Mouse (Mus musculus): ENCODE measurements at regions not wholly inside any gene's neighbourhood (a gene's known extent, or its start where the extent isn't known, plus 50 kb on each side); places are given as distances from the start of the nearest gene placed in this dataset.

DNA sequence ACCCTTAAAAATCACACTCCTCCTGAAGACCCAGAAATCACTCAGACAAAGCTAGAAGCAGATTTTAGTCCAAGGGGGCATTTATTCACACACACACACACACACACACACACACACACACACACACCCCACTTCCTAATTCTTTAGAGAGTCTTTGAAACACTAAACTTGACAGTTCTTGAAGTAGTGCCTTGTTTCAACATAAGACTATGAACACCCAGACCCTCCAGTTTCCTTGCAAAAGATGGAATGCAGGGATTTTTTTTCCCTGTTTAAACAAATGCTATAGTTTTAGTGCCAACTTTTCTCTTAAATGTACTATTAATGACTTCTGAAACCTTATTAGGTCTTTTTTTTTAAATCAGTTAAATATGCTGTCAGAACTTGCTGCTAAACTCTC lies 279.2 kb upstream of the Fat1 start:
- no peak for ATAC-seq (replicated peaks; ENCODE audit: low FRiP score, poor library complexity, severe bottlenecking)

DNA sequence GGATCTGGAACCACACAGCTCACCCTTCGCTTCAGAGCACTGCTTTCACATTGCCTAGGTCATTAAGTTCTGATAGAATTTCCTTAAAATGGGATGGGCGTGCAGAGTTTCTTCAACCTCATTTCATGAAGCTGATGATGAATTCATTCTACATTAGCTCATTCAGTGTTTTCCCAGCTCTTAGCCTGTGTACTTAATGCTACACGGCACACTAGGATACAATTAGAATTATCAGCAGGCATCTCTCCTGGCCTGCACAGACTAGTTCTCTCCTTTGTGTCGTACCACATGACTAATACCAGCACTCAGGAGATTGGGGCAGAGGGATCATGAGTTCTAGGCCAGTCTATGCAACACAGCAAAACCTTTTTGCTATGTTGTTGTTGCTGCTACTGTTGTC lies 278.8 kb upstream of the Fat1 start:
- no peak for ATAC-seq (replicated peaks; ENCODE audit: low FRiP score, poor library complexity, severe bottlenecking)

DNA sequence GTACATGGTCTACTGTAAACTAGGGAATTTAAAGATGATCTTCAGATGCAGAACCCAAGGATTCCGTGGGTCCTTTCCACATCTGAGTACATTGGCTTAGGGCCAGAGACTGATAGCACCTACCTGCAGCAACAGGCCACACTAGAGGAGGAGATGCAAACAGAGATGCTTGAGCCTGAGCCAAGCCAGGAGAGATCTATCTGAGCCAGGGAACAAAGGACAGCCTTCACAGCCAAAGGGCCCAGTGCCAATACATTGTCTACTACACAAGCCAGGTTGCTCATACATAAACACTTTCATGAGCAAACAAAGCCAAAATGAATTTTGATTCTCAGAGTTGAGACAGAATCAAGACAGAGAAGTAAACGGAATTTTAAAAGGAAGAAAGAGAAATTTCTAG lies 273.6 kb upstream of the Fat1 start:
- ATAC-seq (replicated peaks; ENCODE audit: low FRiP score, poor library complexity, severe bottlenecking): no peak

DNA sequence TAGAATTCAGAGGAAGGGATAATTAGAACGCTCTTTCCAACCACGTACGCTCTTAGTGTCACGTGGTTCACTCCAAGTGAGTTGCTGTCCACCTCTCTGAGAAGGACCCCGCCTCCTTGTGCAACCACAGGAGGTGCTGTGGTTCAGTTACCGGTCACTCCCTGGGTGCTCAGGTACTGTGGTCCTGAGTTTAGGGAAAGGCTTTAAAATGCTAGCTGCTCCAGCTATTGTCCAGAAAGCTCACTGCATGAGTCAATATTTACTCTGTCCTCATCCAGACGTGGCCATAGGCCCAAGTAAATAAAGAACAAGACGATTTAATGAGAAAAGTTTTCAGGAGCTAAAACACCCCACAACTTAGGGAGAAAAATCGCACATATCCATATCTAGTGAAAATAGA lies 248.1 kb upstream of the Fat1 start:
- no peak for ATAC-seq (replicated peaks; ENCODE audit: low FRiP score, poor library complexity, severe bottlenecking)

DNA sequence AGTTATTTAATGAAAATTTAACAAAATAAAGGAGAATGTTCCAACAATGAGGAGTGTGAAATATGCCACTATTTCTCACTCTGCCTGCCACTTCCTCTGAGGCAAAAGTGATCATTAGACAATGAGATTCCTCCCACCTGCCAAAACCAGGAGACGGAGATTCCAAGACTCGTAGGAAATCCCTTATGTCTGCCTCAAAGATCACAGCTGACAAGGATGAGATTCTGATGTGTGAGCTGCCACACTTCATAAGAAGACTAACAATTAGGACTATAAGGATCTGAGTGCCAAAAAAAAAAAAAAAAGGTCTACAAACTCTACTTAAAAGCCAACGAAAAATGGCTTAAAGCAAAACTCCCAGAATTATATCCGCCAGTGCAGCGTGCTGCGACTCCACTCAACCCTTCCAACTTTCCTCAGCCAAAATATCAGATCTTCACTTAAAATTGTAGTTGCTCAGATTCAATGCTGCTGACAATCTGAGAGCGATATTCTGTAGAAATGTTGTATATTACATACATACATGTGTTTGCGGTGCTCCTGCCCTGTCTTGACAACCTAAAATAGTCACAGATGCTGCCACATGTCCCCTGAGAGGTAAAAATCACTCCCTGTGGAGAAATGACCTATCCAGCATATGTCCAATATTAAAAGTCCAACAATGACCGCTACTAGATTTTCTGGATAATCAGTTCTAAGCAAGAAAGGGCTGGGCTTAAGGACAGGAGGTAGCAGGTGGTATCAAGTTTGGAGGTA lies 245.2 kb upstream of the Fat1 start:
- ATAC-seq (replicated peaks; ENCODE audit: low FRiP score, poor library complexity, severe bottlenecking): no peak

DNA sequence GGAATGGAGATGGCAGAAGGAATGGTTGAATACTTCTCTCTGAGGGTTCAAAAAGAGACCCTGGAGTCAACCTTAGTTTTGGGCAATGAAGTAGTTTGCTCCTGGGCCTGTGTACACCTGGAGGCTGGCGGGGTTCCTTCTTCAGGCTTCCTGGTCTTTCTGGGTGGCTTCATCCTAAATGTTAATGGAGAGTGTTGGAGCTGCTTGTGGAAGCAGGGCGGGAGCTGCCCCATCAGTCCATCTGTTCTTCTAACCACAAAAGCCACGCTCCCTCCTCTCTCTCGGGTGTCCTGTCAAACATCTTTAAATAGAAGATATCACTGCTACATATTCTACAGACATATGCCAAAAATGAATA lies 244.7 kb upstream of the Fat1 start:
- no peak for ATAC-seq (replicated peaks; ENCODE audit: low FRiP score, poor library complexity, severe bottlenecking)

DNA sequence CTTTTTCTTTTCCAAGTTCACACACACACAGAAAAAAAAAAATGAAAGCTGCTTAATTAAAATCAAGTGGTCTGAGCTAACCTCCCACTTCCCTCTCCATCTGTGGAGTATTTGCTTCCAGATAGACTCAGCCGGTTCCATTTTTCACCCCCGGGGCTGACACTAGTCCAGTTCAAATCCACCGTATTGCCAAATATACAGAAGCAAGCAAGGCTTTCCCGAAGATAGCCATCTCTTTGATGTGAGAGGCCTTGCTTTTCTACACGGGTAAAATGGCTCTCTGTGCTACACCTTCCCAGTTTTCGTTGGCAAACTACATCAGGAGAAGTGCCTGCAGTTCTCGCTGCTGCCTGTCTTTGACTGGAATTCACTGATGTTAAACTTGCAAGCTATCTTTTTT lies 244.1 kb upstream of the Fat1 start:
- no peak for ATAC-seq (replicated peaks; ENCODE audit: low FRiP score, poor library complexity, severe bottlenecking)

DNA sequence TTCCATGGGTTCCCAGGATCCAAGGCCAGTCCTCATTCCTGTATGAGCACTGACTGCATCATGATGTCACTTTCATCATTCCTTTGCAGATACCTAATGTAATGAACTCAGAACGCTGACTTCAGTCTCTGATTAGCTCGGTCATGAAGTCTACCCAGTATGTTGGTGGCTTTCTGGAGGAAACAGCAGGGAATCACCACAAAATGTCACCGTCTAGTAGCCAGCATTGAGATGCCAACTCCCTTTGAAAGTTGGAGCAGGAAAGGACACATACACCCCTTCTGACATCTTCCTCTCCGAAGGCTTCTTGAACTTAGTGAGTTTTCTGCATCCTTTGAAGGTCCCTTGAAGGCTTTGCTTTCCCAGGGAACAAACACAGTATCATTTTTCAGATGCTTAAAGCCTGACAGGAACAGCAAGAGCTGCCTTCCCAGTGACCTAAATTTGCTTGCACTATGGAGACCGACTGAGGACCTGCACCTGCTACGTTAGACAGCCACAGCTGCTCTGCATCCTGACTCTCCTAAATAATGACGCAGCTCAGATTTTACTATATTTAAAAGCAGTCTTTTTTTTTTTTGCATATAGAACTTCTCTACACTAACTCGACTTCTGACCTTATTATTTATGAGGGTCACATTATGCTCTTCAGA lies 243.1 kb upstream of the Fat1 start:
- no peak for ATAC-seq (replicated peaks; ENCODE audit: low FRiP score, poor library complexity, severe bottlenecking)

DNA sequence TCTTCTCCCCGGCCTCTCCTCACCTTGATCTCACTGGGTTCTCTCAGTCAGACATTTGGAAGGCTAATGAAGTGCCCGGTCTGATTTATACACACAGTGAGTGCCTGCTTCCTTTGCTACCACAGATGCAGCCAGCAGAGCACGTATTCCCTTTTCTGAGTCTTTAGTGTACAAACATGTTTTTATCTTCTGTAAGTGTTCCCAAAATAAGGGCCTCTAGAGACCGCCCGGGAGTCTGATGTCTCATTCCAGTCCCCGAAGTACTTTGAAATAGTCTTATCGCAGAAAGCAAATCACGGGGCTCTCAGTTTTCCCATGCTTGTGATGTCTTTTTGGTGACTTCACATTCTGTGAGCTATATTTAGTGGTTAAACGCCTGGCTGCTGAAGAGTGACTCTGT lies 240.4 kb upstream of the Fat1 start:
- no peak for ATAC-seq (replicated peaks; ENCODE audit: low FRiP score, poor library complexity, severe bottlenecking)

DNA sequence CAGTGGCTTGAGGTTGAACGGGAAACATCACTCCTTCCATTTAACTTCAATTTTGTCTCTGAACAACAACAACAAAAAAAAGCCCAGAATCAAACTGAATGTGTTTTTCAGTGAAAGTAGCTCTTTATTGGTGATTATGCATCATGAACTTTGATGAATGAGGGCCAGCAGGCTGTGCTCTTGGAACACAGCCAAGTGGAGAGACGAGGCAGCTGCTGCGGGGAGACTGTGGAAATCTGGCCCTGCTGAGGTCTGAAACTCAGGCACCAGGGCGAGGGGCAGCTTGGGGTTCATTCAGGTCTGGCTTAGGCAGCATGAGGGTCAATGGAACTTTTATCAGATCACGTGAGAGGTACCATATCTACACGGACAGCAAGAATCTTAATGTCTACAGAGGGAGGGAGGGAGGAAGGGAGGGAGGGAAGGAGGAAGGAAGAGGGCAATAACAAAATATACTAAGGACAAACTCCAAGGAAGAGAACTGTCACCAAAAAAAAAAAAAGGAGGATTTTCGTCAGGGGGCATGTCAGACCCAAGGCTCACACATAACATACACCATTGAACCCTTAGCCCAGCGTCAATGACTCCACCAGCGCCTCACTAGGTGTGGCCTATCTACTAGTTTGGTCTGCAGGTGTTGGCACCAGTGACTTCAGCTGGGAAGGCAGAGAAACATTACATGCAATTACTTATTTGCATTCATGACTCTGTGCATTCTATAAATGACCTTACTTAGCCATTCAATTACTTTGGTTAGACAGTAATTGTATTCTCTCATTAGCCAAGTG lies 239.0 kb upstream of the Fat1 start:
- no peak for ATAC-seq (replicated peaks; ENCODE audit: low FRiP score, poor library complexity, severe bottlenecking)

DNA sequence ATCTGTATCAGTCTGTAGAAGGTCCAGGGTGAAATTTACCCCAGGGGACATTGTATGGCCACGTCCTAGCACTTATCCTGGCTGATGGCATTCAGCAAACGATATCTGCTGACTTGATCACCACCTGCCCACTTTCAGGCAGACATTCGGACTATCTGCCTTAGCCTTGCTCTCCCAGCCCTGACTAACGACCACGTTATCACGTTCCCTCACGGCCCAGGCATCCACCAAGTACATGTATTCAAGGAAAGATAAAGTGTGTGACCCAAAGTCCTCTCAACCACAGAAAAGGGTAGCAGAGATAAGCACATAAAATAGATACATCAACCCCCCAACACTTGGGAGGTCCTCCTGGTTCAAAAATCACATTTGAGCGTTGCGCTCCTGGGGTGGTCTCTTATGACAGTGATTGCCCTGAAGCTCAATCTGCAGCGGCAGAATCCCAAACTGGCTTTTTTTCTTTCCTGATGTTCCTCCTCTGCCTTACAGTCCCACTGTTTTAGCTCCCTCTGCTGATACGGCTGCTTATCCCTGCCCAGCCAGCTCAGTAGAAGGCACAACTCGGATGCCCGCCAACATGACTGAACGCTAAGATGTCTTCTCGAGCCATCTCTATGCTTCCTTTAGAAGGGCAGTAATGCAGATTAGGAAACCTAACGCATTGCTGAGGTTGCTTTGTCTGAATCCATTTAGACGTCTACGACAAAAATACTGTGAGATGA lies 235.7 kb upstream of the Fat1 start:
- 0 out of 2 replicates have a peak, but pooled peaks have one; percentile 43 for ATAC-seq (replicated peaks; ENCODE audit: low FRiP score, poor library complexity, severe bottlenecking)

DNA sequence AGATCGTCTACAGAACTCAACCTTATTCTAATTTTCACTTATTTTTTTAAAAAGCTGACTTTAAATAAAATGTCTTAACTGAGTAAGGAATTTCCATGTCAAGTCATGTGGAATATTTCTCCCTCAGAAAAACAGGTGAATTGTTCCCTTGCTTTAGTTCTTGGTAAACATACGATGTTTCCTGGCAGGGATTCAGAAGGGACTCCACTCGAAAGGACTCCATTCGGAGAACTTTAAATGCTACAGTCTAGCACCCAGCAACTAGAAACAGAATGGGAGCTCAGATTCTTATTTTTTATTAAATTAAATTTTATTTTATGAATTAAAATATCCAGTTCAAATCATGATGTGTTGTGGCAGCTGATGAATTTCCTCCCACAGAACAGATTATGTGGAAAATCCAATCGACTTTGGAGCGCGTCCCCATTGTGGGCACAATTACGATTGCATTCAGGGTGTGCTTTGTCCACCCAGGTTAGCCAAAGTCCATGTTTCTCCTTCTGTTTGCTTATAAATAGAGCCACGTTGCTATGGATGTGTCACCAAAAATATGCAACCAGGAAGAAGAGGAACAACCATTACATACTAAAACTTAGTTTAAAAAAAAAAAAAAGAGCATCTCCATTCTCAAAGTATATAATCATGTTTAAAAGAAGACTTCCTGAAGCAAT lies 230.5 kb upstream of the Fat1 start:
- no peak for ATAC-seq (replicated peaks; ENCODE audit: low FRiP score, poor library complexity, severe bottlenecking)

DNA sequence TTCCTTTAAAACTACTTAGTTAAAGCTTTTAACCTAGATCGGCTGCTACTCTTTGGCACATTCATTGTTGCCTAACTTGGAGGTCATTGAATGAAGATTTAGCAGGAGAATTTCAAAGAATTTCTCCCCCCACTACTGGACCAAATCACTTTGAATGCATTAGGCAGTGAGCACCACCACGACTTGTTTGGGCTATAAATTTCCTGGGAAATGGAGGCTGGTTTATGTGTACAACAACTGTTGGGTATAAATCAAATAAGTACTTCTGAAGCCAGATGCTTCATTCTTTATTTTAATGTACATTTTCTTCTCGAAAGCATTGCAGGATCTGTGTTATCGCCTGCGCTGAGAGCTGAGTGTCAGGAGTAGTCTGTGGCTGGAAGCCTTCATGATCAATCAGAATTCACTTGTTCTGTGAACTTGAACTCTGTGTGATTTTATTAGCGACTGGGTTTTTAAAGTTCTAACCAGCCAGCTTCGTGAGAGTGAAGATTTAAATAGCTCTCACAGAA lies 226.5 kb upstream of the Fat1 start:
- ATAC-seq (replicated peaks; ENCODE audit: low FRiP score, poor library complexity, severe bottlenecking): no peak

DNA sequence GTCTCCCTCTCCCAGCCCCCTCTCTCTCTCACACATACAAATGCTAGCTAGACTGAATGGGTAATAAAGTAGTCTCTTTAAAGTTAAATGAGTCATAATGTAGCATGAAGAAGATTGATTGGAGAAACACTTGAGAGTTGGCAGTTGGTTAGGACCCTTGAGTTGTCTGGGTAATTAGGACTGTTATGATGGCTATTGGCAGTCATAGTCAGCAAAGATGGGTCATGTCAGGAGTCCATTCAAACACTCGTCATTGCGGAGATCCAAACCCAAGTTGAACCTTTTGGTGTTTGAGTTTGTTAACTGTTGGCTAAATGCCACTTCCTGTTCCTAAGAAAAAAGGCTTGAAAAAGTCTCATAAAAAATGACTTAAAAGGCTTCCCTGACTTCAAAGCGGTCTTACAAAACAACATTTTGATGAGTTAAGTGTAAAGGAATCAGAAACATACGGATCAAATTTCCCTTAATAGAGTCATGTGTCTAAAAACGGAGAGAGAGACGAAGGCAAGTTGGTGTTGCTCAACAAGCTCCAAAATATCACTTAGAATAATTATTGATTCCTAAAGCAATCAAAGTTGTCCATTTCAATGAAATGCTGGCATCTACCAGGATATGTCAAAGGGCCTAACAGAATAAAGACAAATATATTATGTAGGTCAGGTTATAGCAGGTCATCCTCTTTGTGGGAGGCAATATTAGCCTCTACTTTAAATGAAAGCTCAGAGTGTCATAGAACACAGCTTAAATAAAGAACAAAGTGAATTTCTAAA lies 225.9 kb upstream of the Fat1 start:
- ATAC-seq (replicated peaks; ENCODE audit: low FRiP score, poor library complexity, severe bottlenecking): no peak

DNA sequence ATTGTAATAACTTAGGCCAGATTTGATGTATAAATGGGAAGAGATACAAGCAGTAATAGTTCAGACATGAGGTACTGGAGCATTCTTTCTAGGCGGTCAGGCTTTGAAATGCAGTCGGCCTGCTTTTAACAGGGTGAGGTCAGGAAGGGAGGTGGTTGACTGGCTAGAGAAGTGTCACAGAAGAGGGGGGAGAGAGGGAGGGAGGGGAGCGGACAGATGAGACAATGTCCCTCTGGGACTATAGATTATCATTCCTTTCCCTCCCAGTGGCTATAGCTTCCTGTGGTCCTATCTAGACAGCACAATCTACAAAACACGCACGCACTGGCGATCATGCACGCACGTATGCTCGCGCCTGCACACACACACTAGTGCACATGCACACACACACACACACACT lies 200.7 kb upstream of the Fat1 start:
- ATAC-seq (replicated peaks; ENCODE audit: low FRiP score, poor library complexity, severe bottlenecking): no peak

DNA sequence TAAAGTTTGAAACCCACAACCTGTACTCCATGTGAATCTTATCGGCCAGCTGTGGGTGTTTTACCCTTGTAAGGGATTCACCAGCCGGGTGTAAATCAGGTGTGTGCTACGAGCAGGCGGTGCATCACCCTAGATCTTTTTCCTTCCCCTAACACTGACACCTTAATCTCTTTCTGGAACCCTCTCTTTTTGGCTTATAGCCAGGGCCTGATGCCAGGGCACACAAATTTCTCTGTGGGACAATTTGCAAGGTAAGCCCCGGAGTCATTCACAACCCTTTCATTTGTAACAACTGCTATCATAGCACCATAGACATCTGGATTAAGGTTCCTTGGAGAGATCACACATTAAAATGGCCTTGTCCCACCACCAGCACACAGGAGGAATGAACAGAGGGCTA lies 199.4 kb upstream of the Fat1 start:
- no peak for ATAC-seq (replicated peaks; ENCODE audit: low FRiP score, poor library complexity, severe bottlenecking)

DNA sequence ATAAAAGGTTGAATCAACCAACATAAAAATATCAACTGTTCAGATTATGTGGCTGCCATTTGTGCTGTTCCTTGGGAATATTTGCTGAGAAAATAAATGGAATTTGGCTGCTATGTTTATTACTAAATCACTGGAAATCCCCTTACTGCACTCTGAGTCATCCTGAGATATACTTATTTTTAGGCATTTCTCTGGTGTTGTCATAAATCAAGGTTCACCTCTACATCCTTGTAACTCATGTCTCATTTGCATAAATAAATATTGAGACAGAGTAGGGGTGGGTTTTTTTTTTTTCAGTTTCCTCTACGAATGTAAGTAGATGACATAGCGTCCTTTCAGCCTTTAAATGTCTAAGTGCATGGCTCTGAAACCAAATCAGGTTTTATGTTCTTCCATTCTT lies 191.9 kb upstream of the Fat1 start:
- ATAC-seq (replicated peaks; ENCODE audit: low FRiP score, poor library complexity, severe bottlenecking): no peak

DNA sequence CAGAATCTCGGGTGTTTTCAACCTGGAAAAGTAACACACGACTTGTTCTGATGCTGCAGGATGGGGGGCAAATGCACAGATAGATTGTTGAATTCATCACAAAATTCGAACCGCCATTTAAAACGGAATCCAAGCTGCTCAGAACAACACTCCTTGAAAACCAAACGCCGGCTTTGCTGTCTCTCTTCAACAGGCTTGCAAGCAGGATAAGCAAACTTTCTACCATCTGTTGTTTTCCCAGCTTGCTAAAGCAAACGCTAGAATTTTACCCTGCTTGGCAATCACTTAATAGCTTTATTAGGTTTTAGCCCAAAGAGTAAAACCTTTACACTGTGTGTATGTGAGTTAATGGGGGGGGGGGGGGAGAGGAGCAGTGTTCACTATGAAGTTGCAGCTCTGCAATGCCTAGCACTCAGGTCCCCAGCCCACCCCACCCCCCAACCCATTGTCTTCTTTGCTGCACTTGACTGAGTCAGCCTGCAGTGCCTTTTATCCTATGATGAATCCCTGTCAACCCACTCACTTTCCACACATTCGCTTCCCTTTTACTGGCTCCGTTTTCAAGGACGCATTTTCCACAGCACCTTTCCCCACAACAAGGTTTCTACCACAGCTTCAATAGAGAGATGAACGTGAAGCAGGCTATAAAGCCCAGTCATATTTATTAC lies 190.1 kb upstream of the Fat1 start:
- no peak for ATAC-seq (replicated peaks; ENCODE audit: low FRiP score, poor library complexity, severe bottlenecking)

DNA sequence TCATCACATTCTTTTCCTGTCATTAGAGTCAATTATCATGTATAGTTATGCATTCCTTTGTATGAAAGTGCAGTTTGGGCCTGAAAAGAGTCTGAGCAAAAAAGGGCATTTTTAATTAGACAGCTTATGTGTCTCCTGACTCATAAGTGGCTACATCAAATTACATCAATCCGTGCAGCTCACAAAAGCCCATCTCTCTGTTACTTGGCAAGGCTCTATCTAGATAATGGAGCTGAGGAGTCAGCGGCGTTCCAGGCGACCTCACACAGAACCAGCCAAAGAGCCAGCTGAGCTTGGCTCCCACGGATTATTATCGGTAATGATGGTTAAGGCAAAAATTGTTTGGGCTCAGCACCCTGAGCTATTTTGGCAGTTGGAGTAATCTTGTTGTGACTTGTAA lies 176.5 kb upstream of the Fat1 start:
- ATAC-seq (replicated peaks; ENCODE audit: low FRiP score, poor library complexity, severe bottlenecking): no peak
